Mouse (Mus musculus) kidney, adult 2 months (tissue): ENCODE results near the gene Ppp1r13b.

Source experiments
- CTCF ChIP-seq: fragments of 200-500 bp; conservative IDR thresholded peaks from 2 replicates; pipeline ENCODE4 v1.5.1; 2011; ENCODE audit warnings: low read depth, mild to moderate bottlenecking, control low read depth, low read length, moderate library complexity, mixed read lengths; ENCODE audit not compliant: insufficient read depth, insufficient read length
- POLR2A ChIP-seq: fragments of 200-500 bp; IDR thresholded peaks from one replicate; pipeline ENCODE4 v1.6.1; 2011; ENCODE audit warnings: low read depth, low read length, control low read depth

GRCm38 (mm10) chr12:111785174-111785573 lies 122.7 kb downstream of the Ppp1r13b start:
- TF ChIP-seq CTCF (no peak), POLR2A (no peak)
